Mouse (Mus musculus) midbrain, postnatal 0 days (tissue): ENCODE results near the gene Atf3. TPM values are rescaled to one million over a fixed set of nuclear protein-coding genes. Genes with fewer than 3 reads are reported as not detected.

Source experiments
- ATAC-seq: fragments of 200-750 bp; cut with Nextera tagmentation; 2 replicates; pipeline ENCODE4 v1.8.0; 2017; ENCODE audit warnings: moderate number of reproducible peaks, mild to moderate bottlenecking, moderate TSS enrichment, moderate library complexity; ENCODE audit not compliant: low FRiP score
- DNase-seq: peaks from one replicate; pipeline ENCODE4 v3.0.0-alpha.2; 2015; ENCODE audit warnings: low spot score
- H3K27ac ChIP-seq: fragments of 300-500 bp; sonication (generic); 2 replicates; pipeline ENCODE4 v1.5.1; 2014; ENCODE audit warnings: low read depth, mild to moderate bottlenecking, low read length, mixed read lengths
- H3K27me3 ChIP-seq: fragments of 300-500 bp; sonication (generic); 2 replicates; pipeline ENCODE4 v1.6.1; 2014; ENCODE audit warnings: low read length, control low read depth, mixed read lengths; ENCODE audit not compliant: insufficient read depth
- H3K36me3 ChIP-seq: fragments of 300-500 bp; sonication (generic); 2 replicates; pipeline ENCODE4 v1.6.1; 2014; ENCODE audit warnings: low read length, control low read depth, mixed read lengths; ENCODE audit not compliant: insufficient read depth
- H3K4me1 ChIP-seq: fragments of 300-500 bp; sonication (generic); 2 replicates; pipeline ENCODE4 v1.6.1; 2014; ENCODE audit warnings: mild to moderate bottlenecking, control low read depth, antibody characterized with exemption, low read length, mixed read lengths; ENCODE audit not compliant: insufficient read depth
- H3K4me2 ChIP-seq: fragments of 300-500 bp; sonication (generic); 2 replicates; pipeline ENCODE4 v1.6.1; 2014; ENCODE audit warnings: low read depth, mild to moderate bottlenecking, low read length, mixed read lengths; ENCODE audit not compliant: poor library complexity, severe bottlenecking
- H3K4me3 ChIP-seq: fragments of 300-500 bp; sonication (generic); 2 replicates; pipeline ENCODE4 v1.5.1; 2014; ENCODE audit warnings: low read depth, mild to moderate bottlenecking, low read length, moderate library complexity
- H3K9ac ChIP-seq: fragments of 300-500 bp; sonication (generic); replicated peaks from 2 replicates; pipeline ENCODE4 v1.6.1; 2014; ENCODE audit warnings: mild to moderate bottlenecking, low read length, moderate library complexity, mixed read lengths; ENCODE audit not compliant: poor library complexity, severe bottlenecking
- H3K9me3 ChIP-seq: fragments of 300-500 bp; sonication (generic); 2 replicates; pipeline ENCODE4 v1.6.1; 2016; ENCODE audit warnings: low read length, control low read depth
- CTCF ChIP-seq: IDR thresholded peaks from 2 replicates; pipeline ENCODE4 v1.5.1; 2016; ENCODE audit warnings: antibody characterized with exemption, mild to moderate bottlenecking
- WGBS: fragments of 180-500 bp; shearing (Covaris S2); extraction: QIAGEN DNeasy Blood & Tissue Kit; methylation state at CpG from one replicate; pipeline ENCODE4 v1.1.7; 2014; 5-methylcytosine and 5-hydroxymethylcytosine counted together
- polyA plus RNA-seq: library from polyadenylated mRNA; unstranded; fragments of >200 nt; fragmentation: Nextera tagmentation; extraction: Ambion mirVana; gene quantifications from 2 replicates; pipeline ENCODE4 v1.2.1, GENCODE M21; 2015
- total RNA-seq: library from RNA; depleted of rRNA; stranded (reverse); fragments of >200 nt; gene quantifications from 2 replicates; pipeline ENCODE4 v1.2.3, GENCODE M21; 2014

Atf3 gene
- total and polyA plus RNA-seq, 2 experiments from 2014 or later, result 1.3 to 3.5 TPM

- H3K27me3 ChIP-seq, result no peaks in the 10 kb centered on the region
- TF ChIP-seq CTCF, result no peak
- 90% methylated on average over 1 of the region's 1 CpGs for WGBS
- H3K36me3 ChIP-seq, result no peaks in the 10 kb centered on the region
- no peak for DNase-seq
- H3K4me3 ChIP-seq, result no peak overlapping the region
- H3K27ac ChIP-seq, result no peak overlapping the region
- H3K9ac ChIP-seq, result no peak overlapping the region
- ATAC-seq, result no peak
- no peak overlapping the region for H3K4me2 ChIP-seq
- no peaks in the 10 kb centered on the region for H3K4me1 ChIP-seq
- H3K9me3 ChIP-seq, result no peaks in the 10 kb centered on the region
Measured at GRCm38 (mm10) chr1:191241574-191241973, 23.7 kb upstream of the Atf3 start.

DNA sequence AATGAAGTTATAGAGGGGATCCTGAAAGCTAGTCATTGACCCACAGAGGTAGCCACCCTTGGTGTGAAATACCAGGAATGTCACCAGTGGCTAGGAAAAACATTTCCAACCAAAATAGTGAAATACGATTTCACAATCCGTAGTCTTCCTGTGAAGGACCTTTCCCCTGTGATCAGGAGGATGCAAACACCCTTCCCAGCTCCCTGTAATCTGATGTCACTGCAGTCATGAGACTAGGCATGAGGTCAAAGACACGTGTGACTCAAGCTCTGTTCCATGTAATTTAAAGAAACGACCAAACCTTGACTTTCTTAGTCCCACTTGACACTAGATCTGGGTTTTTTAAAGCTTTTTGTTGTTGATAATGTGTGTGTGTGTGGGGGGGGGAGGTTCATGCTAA is 21.8 kb upstream of the Atf3 start:
- H3K9ac ChIP-seq, result no peak overlapping the region
- DNase-seq (no peak), ATAC-seq (no peak)
- H3K36me3 ChIP-seq, result no peaks in the 10 kb centered on the region
- WGBS, result 83% methylated on average over 4 of the region's 4 CpGs
- H3K4me3 ChIP-seq, result no peak overlapping the region
- H3K27ac ChIP-seq, result no peak overlapping the region
- no peak for TF ChIP-seq CTCF
- no peaks in the 10 kb centered on the region for H3K9me3 ChIP-seq
- no peaks in the 10 kb centered on the region for H3K27me3 ChIP-seq
- H3K4me1 ChIP-seq, result no peaks in the 10 kb centered on the region
- no peak overlapping the region for H3K4me2 ChIP-seq

GRCm38 (mm10) chr1:191235788-191236542 is 18.1 kb upstream of the Atf3 start:
- no peak overlapping the region for H3K27ac ChIP-seq
- H3K9me3 ChIP-seq, result no peaks in the 10 kb centered on the region
- DNase-seq (no peak), ATAC-seq (no peak)
- no peak overlapping the region for H3K9ac ChIP-seq
- H3K4me3 ChIP-seq, result no peak overlapping the region
- H3K36me3 ChIP-seq, result no peaks in the 10 kb centered on the region
- WGBS, result 90% methylated on average over 6 of the region's 6 CpGs
- TF ChIP-seq CTCF, result no peak
- H3K4me2 ChIP-seq, result no peak overlapping the region
- H3K4me1 ChIP-seq, result no peaks in the 10 kb centered on the region
- no peaks in the 10 kb centered on the region for H3K27me3 ChIP-seq

GRCm38 (mm10) chr1:191234837-191235236 is 17.0 kb upstream of the Atf3 start:
- ATAC-seq (no peak), DNase-seq (no peak)
- Histone ChIP-seq H3K9me3 (no peaks in the 10 kb centered on the region), H3K4me3 (no peak overlapping the region), H3K36me3 (no peaks in the 10 kb centered on the region), H3K9ac (no peak overlapping the region), H3K4me2 (no peak overlapping the region), H3K27me3 (no peaks in the 10 kb centered on the region), H3K4me1 (no peaks in the 10 kb centered on the region), H3K27ac (no peak overlapping the region)
- no peak for TF ChIP-seq CTCF
- WGBS, result 91% methylated on average over 4 of the region's 4 CpGs

GRCm38 (mm10) chr1:191230355-191230931 is 12.6 kb upstream of the Atf3 start:
- DNase-seq, result no peak
- Histone ChIP-seq H3K9me3 (no peaks in the 10 kb centered on the region), H3K9ac (no peak overlapping the region), H3K36me3 (no peaks in the 10 kb centered on the region), H3K4me3 (no peak overlapping the region), H3K27me3 (no peaks in the 10 kb centered on the region), H3K27ac (no peak overlapping the region), H3K4me1 (no peaks in the 10 kb centered on the region), H3K4me2 (no peak overlapping the region)
- WGBS, result 82% methylated on average over 6 of the region's 6 CpGs
- ATAC-seq, result no peak
- TF ChIP-seq CTCF, result no peak

GRCm38 (mm10) chr1:191226570-191226969 is 8.7 kb upstream of the Atf3 start:
- TF ChIP-seq CTCF, result no peak
- ATAC-seq (no peak), DNase-seq (no peak)
- no peaks in the 10 kb centered on the region for H3K36me3 ChIP-seq
- H3K27me3 ChIP-seq, result no peaks in the 10 kb centered on the region
- no peak overlapping the region for H3K4me3 ChIP-seq
- H3K9me3 ChIP-seq, result no peaks in the 10 kb centered on the region
- WGBS, result 79% methylated on average over 2 of the region's 2 CpGs
- H3K27ac ChIP-seq, result no peak overlapping the region
- peaks cover 4% of the 10 kb centered on the region; the same call in 1 of the 2 replicates for H3K4me1 ChIP-seq
- no peak overlapping the region for H3K4me2 ChIP-seq
- H3K9ac ChIP-seq, result no peak overlapping the region
